Mouse (Mus musculus) embryonic facial prominence, embryonic 13.5 days (tissue): ENCODE measurements at regions not wholly inside any gene's neighbourhood (a gene's known extent, or its start where the extent isn't known, plus 50 kb on each side); places are given as distances from the start of the nearest gene placed in this dataset.

Experiments used
- ATAC-seq: fragments of 200-750 bp; cut with Nextera tagmentation; 2 replicates; pipeline ENCODE4 v1.8.0; 2017; ENCODE audit warnings: low read depth; ENCODE audit not compliant: insufficient number of reproducible peaks, insufficient read depth, low FRiP score, low TSS enrichment
- H3K27ac ChIP-seq: fragments of 300-500 bp; sonication (generic); 2 replicates; pipeline ENCODE4 v1.5.1; 2015; ENCODE audit warnings: moderate library complexity, mild to moderate bottlenecking, inconsistent platforms
- H3K27me3 ChIP-seq: fragments of 300-500 bp; sonication (generic); 2 replicates; pipeline ENCODE4 v1.6.1; 2015; ENCODE audit warnings: mild to moderate bottlenecking, inconsistent platforms
- H3K36me3 ChIP-seq: fragments of 300-500 bp; sonication (generic); 2 replicates; pipeline ENCODE4 v1.6.1; 2015; ENCODE audit warnings: mild to moderate bottlenecking, inconsistent platforms
- H3K4me1 ChIP-seq: fragments of 300-500 bp; sonication (generic); 2 replicates; pipeline ENCODE4 v1.6.1; 2015; ENCODE audit warnings: inconsistent platforms
- H3K4me2 ChIP-seq: fragments of 300-500 bp; sonication (generic); 2 replicates; pipeline ENCODE4 v1.6.1; 2015; ENCODE audit warnings: moderate library complexity, mild to moderate bottlenecking, inconsistent platforms
- H3K4me3 ChIP-seq: fragments of 300-500 bp; sonication (generic); 2 replicates; pipeline ENCODE4 v1.5.1; 2015; ENCODE audit warnings: mild to moderate bottlenecking, inconsistent platforms
- H3K9ac ChIP-seq: fragments of 300-500 bp; sonication (generic); 2 replicates; pipeline ENCODE4 v1.6.1; 2015; ENCODE audit warnings: mild to moderate bottlenecking, inconsistent platforms
- H3K9me3 ChIP-seq: fragments of 300-500 bp; sonication (generic); 2 replicates; pipeline ENCODE4 v1.6.1; 2016; ENCODE audit warnings: inconsistent platforms
- WGBS: fragments of 180-500 bp; shearing (Covaris S2); methylation state at CpG from one replicate; pipeline ENCODE4 v1.1.7; 2015; ENCODE audit warnings: mixed read lengths; 5-methylcytosine and 5-hydroxymethylcytosine counted together

DNA sequence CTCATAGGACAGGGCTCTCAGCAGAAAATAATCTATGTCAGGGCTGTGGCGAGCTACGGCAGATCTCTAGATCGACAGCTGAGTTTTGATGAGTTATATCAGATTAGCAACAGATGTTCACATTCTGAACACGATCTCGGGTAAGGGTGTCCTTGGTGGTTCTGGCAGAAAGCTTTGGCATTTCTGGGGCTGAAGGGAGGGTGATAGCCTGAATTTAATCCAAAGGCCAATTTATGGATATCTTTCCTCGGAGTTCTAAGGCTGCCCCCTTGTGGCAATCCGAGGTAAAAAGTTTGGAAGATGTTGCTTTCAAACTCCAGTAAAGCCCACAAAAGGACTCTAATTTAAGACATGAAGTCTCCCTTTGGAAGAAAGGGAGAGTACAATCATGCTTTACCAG lies 101.3 kb upstream of the Luzp2 start:
- ATAC-seq: no peak
- H3K27me3 ChIP-seq: no peaks in the 10 kb centered on the region
- H3K4me3 ChIP-seq: no peak overlapping the region
- no peak overlapping the region for H3K27ac ChIP-seq
- 26% methylated on average over 7 of the region's 7 CpGs for WGBS
- H3K36me3 ChIP-seq: no peaks in the 10 kb centered on the region
- H3K4me1 ChIP-seq: no peaks in the 10 kb centered on the region
- no peak overlapping the region for H3K9ac ChIP-seq
- no peaks in the 10 kb centered on the region for H3K9me3 ChIP-seq
- peak overlapping the region; percentile 26; the same call in 1 of the 2 replicates for H3K4me2 ChIP-seq

DNA sequence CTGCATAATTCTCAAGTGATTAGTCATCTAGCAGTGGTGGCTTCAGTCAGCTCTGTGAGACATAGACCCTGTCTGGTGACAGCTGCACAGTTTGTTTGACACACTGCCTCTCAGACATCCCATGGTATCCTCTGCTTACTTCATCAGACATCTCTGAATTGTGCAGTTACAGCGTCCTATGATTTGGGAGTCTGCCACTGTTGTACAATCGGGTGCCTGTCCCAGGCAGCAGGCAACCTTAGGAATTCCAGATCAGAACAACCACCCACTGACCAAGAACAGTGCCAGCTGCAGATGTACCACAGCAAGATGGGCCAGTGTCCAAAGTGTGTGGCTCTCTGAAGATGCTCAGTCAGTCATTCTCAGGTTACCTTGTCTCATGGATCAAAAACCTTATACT lies 100.4 kb upstream of the Luzp2 start:
- WGBS: 82% methylated on average over 2 of the region's 2 CpGs
- no peak for ATAC-seq
- H3K4me2 ChIP-seq: no peak overlapping the region

DNA sequence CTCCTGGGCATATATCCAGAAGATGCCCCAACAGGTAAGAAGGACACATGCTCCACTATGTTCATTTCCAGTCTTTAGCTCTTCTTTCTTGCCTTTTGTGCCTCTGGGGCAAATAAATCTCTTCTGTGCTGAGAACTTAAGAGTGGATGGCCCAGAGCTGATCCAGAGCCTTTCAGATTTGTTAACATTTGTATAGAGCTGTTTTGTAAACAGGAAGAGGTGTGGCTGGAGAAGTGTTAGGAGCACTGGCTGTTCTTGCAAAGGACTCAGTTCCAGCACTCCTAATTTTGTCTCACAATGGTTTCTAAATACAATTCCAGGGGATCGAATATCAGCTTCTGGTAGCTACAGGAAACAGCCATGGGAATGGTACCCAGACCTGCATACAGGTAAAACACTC lies 68.0 kb upstream of the Luzp2 start:
- no peaks in the 10 kb centered on the region for H3K4me1 ChIP-seq
- H3K9ac ChIP-seq: no peak overlapping the region
- WGBS: 95% methylated on average over 1 of the region's 1 CpGs
- no peaks in the 10 kb centered on the region for H3K27me3 ChIP-seq
- ATAC-seq: no peak
- H3K4me3 ChIP-seq: no peak overlapping the region
- no peaks in the 10 kb centered on the region for H3K9me3 ChIP-seq
- no peak overlapping the region for H3K4me2 ChIP-seq
- H3K27ac ChIP-seq: no peak overlapping the region
- H3K36me3 ChIP-seq: no peaks in the 10 kb centered on the region

More for the DNA sequence above, 100.4 kb upstream of the Luzp2 start:
- no peak overlapping the region for H3K27ac ChIP-seq
- no peaks in the 10 kb centered on the region for H3K27me3 ChIP-seq
- H3K9me3 ChIP-seq: no peaks in the 10 kb centered on the region
- no peak overlapping the region for H3K4me3 ChIP-seq
- no peaks in the 10 kb centered on the region for H3K4me1 ChIP-seq
- H3K36me3 ChIP-seq: no peaks in the 10 kb centered on the region
- no peak overlapping the region for H3K9ac ChIP-seq

DNA sequence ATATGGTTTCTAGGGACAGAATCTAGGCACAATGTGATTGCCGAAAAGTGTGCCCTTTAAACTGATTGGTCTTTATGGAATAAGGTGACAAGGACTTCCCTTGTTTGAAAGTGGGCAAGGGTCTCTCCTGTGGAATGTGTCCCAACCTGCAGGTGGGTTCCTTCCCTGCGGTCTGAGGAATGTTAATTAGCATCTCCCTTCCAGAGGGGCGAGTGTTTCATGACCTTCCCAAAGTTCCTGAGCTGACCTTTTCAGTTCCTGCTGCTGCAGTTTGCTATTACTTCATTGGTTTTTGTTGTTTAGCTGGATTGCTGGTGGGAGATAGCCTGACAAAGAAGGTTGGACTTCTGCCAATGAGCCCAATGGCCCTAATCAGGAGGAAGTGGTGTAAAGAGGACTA lies 66.6 kb upstream of the Luzp2 start:
- H3K4me3 ChIP-seq: no peak overlapping the region
- no peak for ATAC-seq
- H3K27me3 ChIP-seq: no peaks in the 10 kb centered on the region
- no peaks in the 10 kb centered on the region for H3K9me3 ChIP-seq
- WGBS: 29% methylated on average over 3 of the region's 3 CpGs
- no peak overlapping the region for H3K27ac ChIP-seq
- H3K9ac ChIP-seq: no peak overlapping the region
- no peaks in the 10 kb centered on the region for H3K4me1 ChIP-seq
- no peak overlapping the region for H3K4me2 ChIP-seq
- H3K36me3 ChIP-seq: no peaks in the 10 kb centered on the region

DNA sequence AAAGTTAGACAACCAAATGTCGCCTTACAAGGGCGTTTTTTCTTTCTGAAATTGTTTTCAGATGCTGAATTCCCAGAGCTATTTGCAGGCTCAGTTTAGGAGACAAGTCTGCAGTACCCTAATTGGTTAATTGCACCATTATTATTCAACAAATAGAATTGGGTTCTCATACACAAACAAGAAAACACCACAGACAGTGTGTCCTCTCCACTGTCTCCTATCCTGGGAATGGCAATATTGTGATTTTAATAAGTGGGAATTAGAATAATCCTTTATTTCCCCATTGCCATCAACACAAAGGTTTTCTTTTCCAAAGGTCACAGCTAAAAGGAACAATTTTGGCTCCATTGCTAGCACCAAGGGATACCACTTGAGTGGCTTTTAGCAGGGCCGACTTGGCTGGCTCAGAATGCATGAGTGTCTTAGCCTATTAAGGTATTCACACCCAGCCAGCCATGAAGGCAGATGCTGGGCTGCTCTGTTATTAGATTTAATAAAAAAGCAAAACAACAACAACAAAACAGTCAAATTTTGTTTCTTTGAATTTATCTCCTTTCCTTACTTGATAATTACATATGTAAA lies 53.3 kb upstream of the Luzp2 start:
- no peak overlapping the region for H3K27ac ChIP-seq
- H3K4me3 ChIP-seq: no peak overlapping the region
- no peak overlapping the region for H3K4me2 ChIP-seq
- no peaks in the 10 kb centered on the region for H3K4me1 ChIP-seq
- 15% methylated on average over 3 of the region's 3 CpGs for WGBS
- no peaks in the 10 kb centered on the region for H3K9me3 ChIP-seq
- no peaks in the 10 kb centered on the region for H3K36me3 ChIP-seq
- no peaks in the 10 kb centered on the region for H3K27me3 ChIP-seq
- no peak overlapping the region for H3K9ac ChIP-seq
- no peak for ATAC-seq

DNA sequence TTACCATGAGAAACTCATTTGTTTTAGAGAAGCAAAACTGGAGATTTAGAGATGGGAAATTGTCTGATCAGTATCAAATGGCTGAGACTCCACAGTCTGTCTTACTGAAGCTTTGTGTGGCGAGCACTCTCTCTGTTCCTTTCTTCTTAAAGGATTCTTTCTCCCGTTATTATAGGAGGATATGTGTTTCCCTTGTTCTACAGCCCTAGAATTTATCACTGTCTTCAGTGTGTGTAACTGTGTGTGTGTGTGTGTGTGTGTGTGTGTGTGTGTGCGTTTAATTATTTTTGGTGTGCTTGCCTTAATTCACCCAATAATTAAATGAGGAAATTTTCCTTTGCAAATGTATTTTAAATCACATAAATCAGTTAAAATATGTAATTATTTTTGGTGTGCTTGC lies 52.7 kb upstream of the Luzp2 start:
- Histone ChIP-seq H3K4me1 (no peaks in the 10 kb centered on the region), H3K9ac (no peak overlapping the region), H3K27me3 (no peaks in the 10 kb centered on the region), H3K27ac (no peak overlapping the region), H3K9me3 (no peaks in the 10 kb centered on the region), H3K36me3 (no peaks in the 10 kb centered on the region), H3K4me3 (no peak overlapping the region), H3K4me2 (no peak overlapping the region)
- no peak for ATAC-seq
- 69% methylated on average over 3 of the region's 3 CpGs for WGBS

DNA sequence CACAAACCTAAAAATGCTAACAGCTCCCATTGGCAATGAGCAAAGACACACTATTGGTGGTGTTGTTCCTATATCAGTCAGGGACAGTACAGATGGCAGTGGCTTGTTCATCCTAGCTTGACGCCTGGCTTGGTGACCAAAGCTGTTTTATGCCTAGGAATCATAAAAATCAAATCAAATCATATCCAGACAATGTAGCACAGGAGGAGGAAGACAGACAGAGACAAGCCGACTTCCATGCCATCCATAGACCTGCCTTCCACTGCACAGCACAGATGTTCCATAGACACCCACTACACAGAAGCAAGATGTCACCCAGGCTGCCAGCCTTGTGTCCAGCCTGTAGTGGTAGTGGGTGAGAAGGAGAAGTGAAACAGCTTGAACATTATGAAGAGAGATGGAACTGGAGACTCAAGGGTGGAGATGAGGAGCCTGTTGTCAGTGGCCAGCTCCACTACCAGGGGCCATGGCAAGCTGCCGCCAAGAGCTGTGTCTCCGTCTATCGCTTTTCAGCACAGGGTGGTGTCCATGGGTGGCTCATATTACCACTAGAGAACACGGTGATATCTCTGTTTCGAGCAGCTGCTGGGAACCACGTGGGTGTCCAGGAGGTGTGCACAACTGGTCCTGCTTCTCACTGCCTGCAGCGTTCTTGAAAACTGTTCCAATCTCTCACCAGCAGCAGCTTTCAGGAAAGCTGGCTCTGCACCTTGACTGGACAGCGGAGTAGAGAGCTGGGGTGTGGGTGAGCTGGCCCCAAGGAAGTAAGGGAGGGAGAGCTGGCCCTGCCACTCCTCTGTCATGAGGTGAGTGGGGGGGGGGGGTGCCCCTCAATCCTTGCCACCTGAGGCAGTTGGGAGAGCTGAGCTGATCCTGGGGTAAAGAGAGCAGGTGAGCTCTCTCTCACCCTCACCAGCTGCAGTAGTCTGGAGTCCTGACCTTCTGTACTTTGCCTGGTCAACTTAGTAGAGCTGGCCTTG lies 51.5 kb upstream of the Luzp2 start:
- Histone ChIP-seq H3K4me2 (no peak overlapping the region), H3K27me3 (no peaks in the 10 kb centered on the region), H3K9ac (no peak overlapping the region), H3K9me3 (no peaks in the 10 kb centered on the region), H3K4me1 (no peaks in the 10 kb centered on the region), H3K27ac (no peak overlapping the region), H3K4me3 (no peak overlapping the region), H3K36me3 (no peaks in the 10 kb centered on the region)
- ATAC-seq: 0 out of 2 replicates have a peak, but pooled peaks have one; percentile 32
- WGBS: 74% methylated on average over 10 of the region's 10 CpGs
